Mouse (Mus musculus): ENCODE measurements at regions not wholly inside any gene's neighbourhood (a gene's known extent, or its start where the extent isn't known, plus 50 kb on each side); places are given as distances from the start of the nearest gene placed in this dataset.
A peak's percentile ranks its signal among the peaks of the same experiment; 100 is the strongest.
"Not testable (repeated sequence)": the region's sequence is repeated elsewhere in the genome, so short reads cannot be mapped to it uniquely, and the experiment has no call there.

- Histone ChIP-seq H3K9ac (ENCODE audit: low read depth, low read length) (no peak overlapping the region), H3K9me3 (ENCODE audit: control insufficient read depth, low read length) (no peaks in the 10 kb centered on the region), H3K4me3 (ENCODE audit: low read length) (no peak overlapping the region), H3K27ac (ENCODE audit: low read length) (no peak overlapping the region), H3K27me3 (replicated peaks; ENCODE audit: control insufficient read depth, insufficient read depth, low read length) (no peaks in the 10 kb centered on the region), H3K4me1 (ENCODE audit: control insufficient read depth, insufficient read depth, low read length) (no peaks in the 10 kb centered on the region), H3K36me3 (ENCODE audit: control insufficient read depth, insufficient read depth, low read length) (no peaks in the 10 kb centered on the region), H3K4me2 (ENCODE audit: low read depth, low read length) (no peak overlapping the region)
- no peak for ATAC-seq
- 73% methylated on average over 2 of the region's 2 CpGs for WGBS
Measured at GRCm38 (mm10) chr1:8097046-8097445, 3289.4 kb downstream of the Gm37988 start.

DNA sequence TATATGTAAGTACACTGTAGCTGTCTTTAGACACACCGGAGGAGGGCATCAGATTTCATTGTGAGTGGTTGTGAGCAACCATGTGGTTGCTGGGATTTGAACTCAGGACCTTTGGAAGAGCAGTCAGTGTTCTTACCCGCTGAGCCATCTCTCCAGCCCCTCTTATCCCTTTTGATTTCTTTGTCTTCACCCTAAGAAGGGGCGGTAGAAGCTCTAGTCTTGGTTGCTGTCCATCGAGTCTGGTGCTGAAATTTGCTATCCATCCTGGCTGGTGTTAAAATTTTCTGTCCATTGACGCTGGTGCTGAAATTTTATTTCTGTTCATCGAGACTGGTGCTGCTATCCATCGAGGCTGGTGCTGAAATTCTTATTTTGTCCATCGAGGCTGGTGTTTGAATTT lies 3290.9 kb upstream of the A830018L16Rik start:
- H3K27ac ChIP-seq (ENCODE audit: low read length); H3K27me3 ChIP-seq (replicated peaks; ENCODE audit: control insufficient read depth, insufficient read depth, low read length); ATAC-seq; H3K4me1 ChIP-seq (ENCODE audit: control insufficient read depth, insufficient read depth, low read length); H3K36me3 ChIP-seq (ENCODE audit: control insufficient read depth, insufficient read depth, low read length); H3K4me3 ChIP-seq (ENCODE audit: low read length); H3K9me3 ChIP-seq (ENCODE audit: control insufficient read depth, low read length); H3K4me2 ChIP-seq (ENCODE audit: low read depth, low read length); H3K9ac ChIP-seq (ENCODE audit: low read depth, low read length): not testable (repeated sequence)
- 44% methylated on average over 8 of the region's 8 CpGs for WGBS

- ATAC-seq = peak; percentile 69
- not testable (repeated sequence) for H3K27ac ChIP-seq (ENCODE audit: low read length); H3K4me1 ChIP-seq (ENCODE audit: control insufficient read depth, insufficient read depth, low read length); H3K9ac ChIP-seq (ENCODE audit: low read depth, low read length); H3K9me3 ChIP-seq (ENCODE audit: control insufficient read depth, low read length); H3K27me3 ChIP-seq (replicated peaks; ENCODE audit: control insufficient read depth, insufficient read depth, low read length); H3K4me2 ChIP-seq (ENCODE audit: low read depth, low read length); H3K4me3 ChIP-seq (ENCODE audit: low read length); H3K36me3 ChIP-seq (ENCODE audit: control insufficient read depth, insufficient read depth, low read length)
- 71% methylated on average over 3 of the region's 3 CpGs for WGBS
Measured at GRCm38 (mm10) chr1:8134434-8135433, 3279.2 kb upstream of the A830018L16Rik start.

GRCm38 (mm10) chr1:8142583-8142982 lies 3271.3 kb upstream of the A830018L16Rik start:
- H3K27ac ChIP-seq (ENCODE audit: low read length) = no peak overlapping the region
- H3K9me3 ChIP-seq (ENCODE audit: control insufficient read depth, low read length) = no peaks in the 10 kb centered on the region
- no peak overlapping the region for H3K4me3 ChIP-seq (ENCODE audit: low read length)
- no peaks in the 10 kb centered on the region for H3K27me3 ChIP-seq (replicated peaks; ENCODE audit: control insufficient read depth, insufficient read depth, low read length)
- H3K9ac ChIP-seq (ENCODE audit: low read depth, low read length) = no peak overlapping the region
- no peaks in the 10 kb centered on the region for H3K4me1 ChIP-seq (ENCODE audit: control insufficient read depth, insufficient read depth, low read length)
- WGBS = 70% methylated on average over 4 of the region's 4 CpGs
- no peak for ATAC-seq
- H3K36me3 ChIP-seq (ENCODE audit: control insufficient read depth, insufficient read depth, low read length) = no peaks in the 10 kb centered on the region
- H3K4me2 ChIP-seq (ENCODE audit: low read depth, low read length) = no peak overlapping the region

DNA sequence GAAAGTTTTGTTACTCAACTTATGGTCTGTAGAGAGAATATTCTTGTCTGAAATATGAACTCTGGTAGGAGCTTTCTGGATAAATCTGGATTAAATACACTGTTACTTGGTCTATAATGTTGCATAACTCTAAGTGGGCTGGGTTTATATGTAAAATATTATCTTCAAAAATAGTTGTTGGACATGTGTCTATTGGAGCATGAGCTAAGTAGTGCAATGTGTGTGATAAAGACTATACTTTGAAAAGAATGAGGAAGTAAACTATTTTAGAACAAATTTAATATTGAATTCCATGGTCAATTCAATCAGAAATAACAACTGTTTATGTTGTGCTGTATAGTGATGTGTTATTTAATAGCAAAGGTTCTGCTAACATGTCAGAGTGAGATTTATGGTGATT lies 3240.7 kb upstream of the A830018L16Rik start:
- ATAC-seq = no peak
- Histone ChIP-seq H3K4me1 (ENCODE audit: control insufficient read depth, insufficient read depth, low read length) (no peaks in the 10 kb centered on the region), H3K27ac (ENCODE audit: low read length) (no peak overlapping the region), H3K36me3 (ENCODE audit: control insufficient read depth, insufficient read depth, low read length) (no peaks in the 10 kb centered on the region), H3K27me3 (replicated peaks; ENCODE audit: control insufficient read depth, insufficient read depth, low read length) (no peaks in the 10 kb centered on the region), H3K9ac (ENCODE audit: low read depth, low read length) (no peak overlapping the region), H3K4me2 (ENCODE audit: low read depth, low read length) (no peak overlapping the region), H3K9me3 (ENCODE audit: control insufficient read depth, low read length) (no peaks in the 10 kb centered on the region), H3K4me3 (ENCODE audit: low read length) (no peak overlapping the region)

Measured in intestine, embryonic 16.5 days (tissue).